Mouse (Mus musculus) brain, embryonic 14.5 days (tissue): ENCODE results near the gene Brsk1. TPM values are rescaled to one million over a fixed set of nuclear protein-coding genes. Genes with fewer than 3 reads are reported as not detected.

Experiments used
- DNase-seq: peaks from one replicate; pipeline ENCODE4 v3.0.0-alpha.2; 2011; ENCODE audit warnings: low read depth
- CTCF ChIP-seq: fragments of 200-500 bp; IDR thresholded peaks from 2 replicates; pipeline ENCODE4 v1.5.1; 2012; ENCODE audit warnings: inconsistent platforms, mild to moderate bottlenecking, moderate library complexity, borderline replicate concordance; ENCODE audit not compliant: insufficient read depth, insufficient read length; ENCODE audit errors: extremely low read depth
- POLR2A ChIP-seq: fragments of 200-500 bp; IDR thresholded peaks from 2 replicates; pipeline ENCODE4 v1.6.1; 2012; ENCODE audit warnings: mild to moderate bottlenecking, inconsistent platforms, borderline replicate concordance; ENCODE audit not compliant: poor library complexity, insufficient read depth, insufficient read length, severe bottlenecking; ENCODE audit errors: extremely low read depth
- polyA plus RNA-seq: library from polyadenylated mRNA; depleted of rRNA; stranded (reverse); fragments of >200 nt; gene quantifications from 2 replicates; pipeline ENCODE4 v1.2.3, GENCODE M21; 2012

The Brsk1 gene
- polyA plus RNA-seq, 1 experiment = 161 TPM

DNA sequence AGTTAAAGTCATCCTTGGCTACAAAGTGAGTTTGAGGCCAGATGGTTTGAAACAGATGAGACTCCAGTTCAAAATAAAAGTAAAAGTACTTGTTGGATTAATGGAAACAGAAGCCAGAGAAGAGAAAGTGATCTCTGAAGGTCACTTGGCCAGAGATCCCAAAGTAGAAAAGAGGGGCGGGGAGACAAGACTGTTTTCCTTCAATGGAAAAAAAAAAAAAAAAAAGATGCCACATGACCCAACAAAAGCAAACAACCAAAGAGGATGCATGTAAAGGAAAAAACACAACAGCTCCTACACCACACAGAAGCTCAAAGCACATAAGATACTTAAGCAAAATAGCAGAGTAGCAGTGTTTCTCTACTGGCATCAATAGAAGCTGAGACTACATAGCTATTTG lies 34.5 kb upstream of the Brsk1 start:
- DNase-seq = no peak
- TF ChIP-seq POLR2A (no peak), CTCF (no peak)

DNA sequence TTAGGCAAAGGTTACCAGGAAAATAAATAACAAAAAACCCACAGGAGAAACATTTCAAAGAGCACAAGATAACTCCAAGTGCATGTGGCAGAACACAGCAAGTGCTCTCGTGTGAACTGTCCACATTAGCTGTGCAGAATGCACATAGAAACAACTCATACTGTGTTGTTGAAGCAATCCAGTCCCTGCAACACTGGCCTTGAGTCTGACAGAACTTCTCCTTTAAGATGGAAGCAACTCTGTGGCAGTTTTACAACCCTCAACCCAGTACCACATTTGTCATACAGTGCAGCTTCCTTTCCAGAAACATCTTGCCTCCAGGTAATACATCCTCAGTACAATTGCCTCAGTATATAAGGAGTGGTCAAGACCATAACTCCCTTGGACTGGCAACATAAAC lies 33.6 kb upstream of the Brsk1 start:
- DNase-seq = no peak
- TF ChIP-seq POLR2A = no peak
- no peak for TF ChIP-seq CTCF

DNA sequence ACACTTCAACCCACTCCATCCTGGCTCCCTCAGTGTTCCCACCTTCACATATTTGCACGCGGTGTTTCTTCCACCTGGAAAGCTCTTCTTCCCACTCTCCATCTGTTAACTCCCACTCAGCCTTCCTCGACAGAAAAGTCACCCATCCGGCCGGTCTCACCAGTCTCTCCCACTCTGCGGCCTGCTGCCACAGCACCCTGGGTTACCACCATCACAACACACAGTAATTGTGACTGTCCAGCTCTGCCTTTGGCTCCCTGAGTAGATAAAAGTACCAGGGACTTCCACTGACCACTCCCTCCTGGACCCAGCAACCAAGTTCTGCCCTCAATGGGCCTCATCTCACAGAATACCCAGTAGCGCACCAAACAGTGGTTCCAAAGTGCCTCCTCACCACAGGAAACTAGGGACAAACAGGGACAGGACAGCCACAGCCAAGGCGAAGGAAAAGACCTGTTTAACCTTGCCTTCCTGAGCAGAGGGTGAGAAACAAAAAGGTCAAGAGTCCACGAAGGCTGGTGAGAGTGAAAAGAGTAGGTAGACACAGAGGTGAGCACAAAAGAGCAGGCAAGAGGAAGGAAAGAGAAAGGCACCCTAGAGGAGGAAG lies 32.8 kb upstream of the Brsk1 start:
- DNase-seq = no peak
- no peak for TF ChIP-seq CTCF
- no peak for TF ChIP-seq POLR2A

DNA sequence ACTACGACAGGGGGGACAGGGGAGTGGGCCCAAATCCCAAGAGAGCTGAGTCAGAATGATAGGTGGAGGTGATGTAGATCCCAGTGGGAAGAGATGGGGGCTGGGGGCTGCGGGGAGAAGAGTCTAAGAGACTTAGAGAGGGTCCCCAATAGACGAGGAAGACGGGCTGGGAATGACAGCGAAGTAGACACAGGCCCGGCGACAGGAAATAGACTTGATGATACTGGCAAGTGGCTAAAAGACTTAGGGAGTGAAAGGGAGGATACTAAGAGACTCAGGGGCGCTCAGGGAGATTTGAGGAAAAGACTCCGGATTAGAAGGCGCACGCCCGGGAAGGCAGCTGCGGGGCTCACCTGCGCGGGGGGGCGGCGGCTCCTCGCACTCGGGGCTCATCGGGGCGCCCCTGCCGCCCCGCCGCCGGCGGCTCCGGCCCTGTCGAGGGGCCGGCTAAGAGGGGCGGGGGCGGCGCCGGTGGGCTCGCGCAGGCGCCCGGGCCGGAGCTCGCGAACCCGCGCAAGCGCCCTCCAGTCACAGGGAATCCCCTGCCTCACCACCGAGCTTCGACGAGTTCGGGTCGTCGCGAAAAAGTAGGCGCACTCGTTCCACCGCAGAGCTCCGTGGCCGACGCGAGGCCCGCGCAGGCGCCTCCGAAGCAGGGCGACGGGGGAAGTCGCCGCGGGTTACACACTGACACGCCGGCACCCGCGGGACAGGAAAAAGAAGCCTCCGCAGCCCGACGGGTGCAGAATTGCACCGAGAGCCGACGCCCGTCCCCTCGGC lies 32.1 kb upstream of the Brsk1 start:
- DNase-seq = peak; percentile 72
- TF ChIP-seq CTCF (no peak), POLR2A (no peak)

DNA sequence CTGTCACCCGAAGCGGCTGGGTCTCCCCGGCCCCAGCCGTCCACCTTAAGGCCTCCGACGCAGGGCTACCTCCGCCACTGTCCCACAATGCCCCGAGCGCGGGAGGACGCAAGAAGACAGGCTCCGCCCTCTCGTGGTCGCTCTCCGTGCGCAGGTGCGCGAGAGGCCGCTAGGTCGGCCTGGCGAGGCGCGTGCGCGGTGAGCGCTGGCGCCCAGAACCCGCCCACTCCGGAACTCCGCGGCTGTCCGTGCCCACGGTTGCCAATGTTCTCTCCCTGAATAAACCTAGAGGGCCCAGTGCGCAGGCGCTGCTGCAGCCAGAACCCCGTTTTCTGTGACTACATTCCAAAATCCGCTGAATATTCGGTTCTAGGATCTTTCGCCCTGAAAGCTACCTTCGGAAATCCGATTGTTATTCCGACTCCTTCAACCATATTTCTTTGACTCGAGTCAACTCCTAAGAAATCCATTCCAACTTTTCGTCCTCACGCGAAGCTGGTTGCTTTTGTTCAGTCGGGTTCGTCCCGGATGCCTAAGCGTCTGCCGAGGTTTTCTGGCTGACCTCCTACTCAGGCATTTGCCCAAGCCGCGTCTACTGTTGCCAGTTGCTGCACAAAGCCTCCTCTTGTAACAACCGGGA lies 31.4 kb upstream of the Brsk1 start, which contains the start of gene Ppp6r1:
Gene Ppp6r1 (minus strand): TSS at position 108 of the 640 bp plus-strand sequence.
- DNase-seq = peak; percentile 99
- TF ChIP-seq CTCF (peak; percentile 50), POLR2A (peak; percentile 80)

DNA sequence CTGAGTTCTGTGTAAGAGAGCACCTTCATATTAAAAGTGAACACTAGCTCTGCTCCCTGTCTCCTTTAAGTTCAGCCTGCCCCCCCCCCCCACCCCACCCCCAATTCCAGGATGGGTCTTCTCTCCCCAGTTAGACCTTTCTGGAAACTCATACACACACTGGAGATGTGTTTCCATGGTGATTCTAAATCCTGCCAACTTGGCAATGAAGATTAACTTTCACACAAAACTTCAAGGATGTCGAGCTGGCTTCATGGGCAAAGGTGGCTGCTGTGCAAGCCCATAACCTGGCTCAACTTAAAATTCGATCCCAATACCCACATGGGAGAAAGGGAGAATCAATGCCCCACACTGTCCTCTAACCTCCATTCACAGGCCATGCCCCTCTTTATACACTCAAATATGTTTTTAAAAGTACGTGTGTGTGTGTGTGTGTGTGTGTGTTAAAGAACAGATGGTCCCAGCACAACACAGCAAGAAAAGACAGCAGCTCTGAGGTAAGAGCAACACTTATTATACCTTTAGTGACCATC lies 30.4 kb upstream of the Brsk1 start:
- peak; percentile 72 for DNase-seq
- TF ChIP-seq CTCF = no peak
- no peak for TF ChIP-seq POLR2A

DNA sequence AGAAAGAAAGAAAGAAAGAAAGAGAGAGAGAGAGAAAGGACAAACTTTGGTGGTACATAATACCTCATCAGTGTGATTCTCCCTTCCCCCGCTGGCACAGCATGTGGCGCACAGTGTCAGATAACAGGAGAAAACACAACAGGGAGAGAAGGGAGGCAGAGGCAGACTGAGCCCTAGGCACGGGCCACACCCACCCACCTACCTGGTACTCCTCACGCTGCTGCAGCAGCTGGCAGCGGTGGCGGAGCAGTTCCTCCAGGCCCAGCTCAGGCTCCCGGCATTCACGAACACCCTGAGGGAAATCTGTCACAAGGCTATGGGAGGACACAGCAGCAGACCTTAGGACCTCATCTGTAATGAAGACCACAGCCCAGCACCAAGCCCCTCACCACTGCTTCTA lies 27.2 kb upstream of the Brsk1 start:
- DNase-seq = no peak
- no peak for TF ChIP-seq POLR2A
- no peak for TF ChIP-seq CTCF

DNA sequence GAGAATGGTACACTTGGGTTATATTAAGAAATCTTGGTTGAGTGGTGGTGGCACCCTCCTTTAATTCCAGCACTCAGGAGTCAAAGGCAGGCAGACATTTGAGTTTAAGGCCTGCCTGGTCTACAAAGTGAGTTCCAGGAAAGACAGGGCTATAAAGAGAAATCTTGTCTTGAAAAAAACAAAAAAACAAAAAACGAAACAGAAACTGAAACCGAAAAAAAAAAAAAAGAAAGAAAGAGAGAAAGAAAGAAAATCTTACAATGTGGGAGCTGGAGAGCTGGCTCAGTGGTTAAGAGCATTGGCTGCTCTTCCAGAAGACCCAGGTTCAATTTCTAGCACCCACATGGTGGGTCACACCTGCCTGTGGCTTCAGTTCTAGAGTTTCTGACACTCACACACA lies 26.7 kb upstream of the Brsk1 start:
- no peak for TF ChIP-seq POLR2A
- no peak for TF ChIP-seq CTCF
- DNase-seq = no peak

DNA sequence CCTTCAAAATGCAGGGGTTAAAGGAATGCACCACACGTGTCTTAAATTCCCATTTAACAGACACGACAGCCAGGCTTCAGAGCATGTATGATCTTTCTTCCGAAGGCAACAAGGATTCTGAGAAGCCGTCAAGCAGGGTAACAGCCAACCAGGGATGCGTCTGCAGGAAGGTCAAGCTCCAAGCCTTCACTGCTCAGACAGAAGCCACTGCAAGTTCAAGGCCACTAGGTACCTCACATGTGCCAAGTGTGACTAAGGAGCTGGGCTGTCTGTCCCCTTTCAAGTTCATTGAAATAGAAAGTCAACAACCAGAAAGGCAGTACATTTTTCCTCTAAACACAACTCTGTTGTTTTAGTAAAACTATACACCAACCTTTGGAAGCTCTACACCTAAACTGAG lies 23.5 kb upstream of the Brsk1 start:
- no peak for DNase-seq
- TF ChIP-seq CTCF = no peak
- no peak for TF ChIP-seq POLR2A

DNA sequence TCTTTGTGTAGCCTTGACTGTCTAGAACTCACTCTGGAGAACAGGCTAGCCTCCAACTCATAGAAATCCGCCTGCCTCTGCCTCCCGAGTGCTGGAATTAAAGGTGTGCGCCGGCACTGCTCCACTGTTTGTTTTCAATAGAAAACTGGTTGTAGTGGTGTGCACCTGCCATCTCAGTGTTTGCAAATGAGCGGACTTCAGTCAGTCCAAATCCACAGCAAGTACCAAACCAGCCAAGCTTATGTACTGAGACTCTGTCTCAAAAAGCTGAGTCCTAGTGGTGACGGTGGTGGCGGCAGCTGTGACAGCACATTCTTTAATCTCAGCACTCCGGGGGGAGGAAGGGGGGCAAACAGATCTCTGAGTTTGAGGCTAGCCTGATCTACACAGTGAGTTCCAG lies 21.9 kb upstream of the Brsk1 start:
- TF ChIP-seq POLR2A (no peak), CTCF (no peak)
- DNase-seq = no peak

DNA sequence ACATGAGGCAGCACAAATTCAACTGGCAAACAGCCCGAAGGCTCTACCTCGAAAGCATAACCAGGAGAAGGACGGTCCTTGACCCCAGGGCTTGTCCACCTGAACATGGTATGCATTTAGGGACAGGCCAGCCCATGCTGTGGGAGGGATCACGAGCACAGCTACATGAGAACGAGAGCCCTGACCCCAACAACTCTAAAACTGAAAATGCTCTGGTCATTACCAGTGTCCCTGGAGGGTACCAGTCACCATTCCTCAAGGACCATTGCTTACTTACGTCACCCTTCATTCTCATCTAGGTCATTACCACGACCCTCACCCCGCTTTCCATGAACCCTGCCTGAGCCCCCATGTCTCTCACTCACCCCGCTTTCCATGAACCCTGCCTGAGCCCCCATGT lies 21.2 kb upstream of the Brsk1 start:
- no peak for DNase-seq
- TF ChIP-seq CTCF (no peak), POLR2A (no peak)
